Mouse (Mus musculus): Measurements from ENCODE around the gene Ccdc51. TPM values are rescaled to one million over a fixed set of nuclear protein-coding genes. Genes with fewer than 3 reads are reported as not detected.

Ccdc51 gene
- polyA plus RNA-seq, 1 experiment from 2014 or later, result 9.9 TPM

- Histone ChIP-seq H3K4me1 (replicated peaks; ENCODE audit: control insufficient read depth, insufficient read depth) (no peaks in the 10 kb centered on the region), H3K9ac (ENCODE audit: low read length) (no peak overlapping the region), H3K4me2 (replicated peaks; ENCODE audit: low read depth) (no peak overlapping the region), H3K9me3 (ENCODE audit: control insufficient read depth, low read length) (no peaks in the 10 kb centered on the region), H3K27ac (replicated peaks) (no peak overlapping the region), H3K4me3 (ENCODE audit: low read depth, low read length) (no peak overlapping the region), H3K36me3 (ENCODE audit: control insufficient read depth, insufficient read depth, low read length) (peaks cover 23% of the 10 kb centered on the region), H3K27me3 (ENCODE audit: control insufficient read depth, insufficient read depth, low read length) (no peaks in the 10 kb centered on the region)
- ATAC-seq (ENCODE audit: low FRiP score, low TSS enrichment), result no peak
- no peak for TF ChIP-seq CTCF (IDR thresholded peaks at IDR 0.05; ENCODE audit: low read depth)
- TF ChIP-seq EP300 (optimal IDR thresholded peaks at IDR 0.05), result no peak
- DNase-seq (ENCODE audit: low spot score), result peak; percentile 11
- 89% methylated on average over 11 of the region's 11 CpGs for WGBS
Observed at GRCm38 (mm10) chr9:109114276-109114675, 32.0 kb downstream of the Ccdc51 start.

- Histone ChIP-seq H3K9ac (ENCODE audit: low read length) (no peak overlapping the region), H3K27ac (replicated peaks) (no peak overlapping the region), H3K4me1 (replicated peaks; ENCODE audit: control insufficient read depth, insufficient read depth) (no peaks in the 10 kb centered on the region), H3K9me3 (ENCODE audit: control insufficient read depth, low read length) (no peaks in the 10 kb centered on the region), H3K36me3 (ENCODE audit: control insufficient read depth, insufficient read depth, low read length) (peaks cover 23% of the 10 kb centered on the region), H3K4me2 (replicated peaks; ENCODE audit: low read depth) (no peak overlapping the region), H3K27me3 (ENCODE audit: control insufficient read depth, insufficient read depth, low read length) (no peaks in the 10 kb centered on the region), H3K4me3 (ENCODE audit: low read depth, low read length) (no peak overlapping the region)
- WGBS, result 88% methylated on average over 7 of the region's 7 CpGs
- no peak for TF ChIP-seq EP300 (optimal IDR thresholded peaks at IDR 0.05)
- no peak for TF ChIP-seq CTCF (IDR thresholded peaks at IDR 0.05; ENCODE audit: low read depth)
- peak; percentile 10 for DNase-seq (ENCODE audit: low spot score)
- no peak for ATAC-seq (ENCODE audit: low FRiP score, low TSS enrichment)
Observed at GRCm38 (mm10) chr9:109114871-109115270, 32.6 kb downstream of the Ccdc51 start.

- Histone ChIP-seq H3K4me1 (replicated peaks; ENCODE audit: control insufficient read depth, insufficient read depth) (no peaks in the 10 kb centered on the region), H3K4me2 (replicated peaks; ENCODE audit: low read depth) (no peak overlapping the region), H3K36me3 (ENCODE audit: control insufficient read depth, insufficient read depth, low read length) (peaks cover 20% of the 10 kb centered on the region), H3K27me3 (ENCODE audit: control insufficient read depth, insufficient read depth, low read length) (no peaks in the 10 kb centered on the region), H3K27ac (replicated peaks) (no peak overlapping the region), H3K9me3 (ENCODE audit: control insufficient read depth, low read length) (no peaks in the 10 kb centered on the region), H3K9ac (ENCODE audit: low read length) (no peak overlapping the region), H3K4me3 (ENCODE audit: low read depth, low read length) (no peak overlapping the region)
- TF ChIP-seq EP300 (optimal IDR thresholded peaks at IDR 0.05) (no peak), CTCF (IDR thresholded peaks at IDR 0.05; ENCODE audit: low read depth) (no peak)
- no peak for ATAC-seq (ENCODE audit: low FRiP score, low TSS enrichment)
- WGBS, result 89% methylated on average over 10 of the region's 10 CpGs
- peak; percentile 10 for DNase-seq (ENCODE audit: low spot score)
Observed at GRCm38 (mm10) chr9:109116205-109116604, 33.9 kb downstream of the Ccdc51 start.

- H3K4me2 ChIP-seq (replicated peaks; ENCODE audit: low read depth), result no peak overlapping the region
- peaks cover 13% of the 10 kb centered on the region; the same call in 1 of the 2 replicates for H3K36me3 ChIP-seq (ENCODE audit: control insufficient read depth, insufficient read depth, low read length)
- H3K4me3 ChIP-seq (ENCODE audit: low read depth, low read length), result no peak overlapping the region
- no peaks in the 10 kb centered on the region for H3K4me1 ChIP-seq (replicated peaks; ENCODE audit: control insufficient read depth, insufficient read depth)
- 87% methylated on average over 4 of the region's 4 CpGs for WGBS
- no peak for DNase-seq (ENCODE audit: low spot score)
- H3K27ac ChIP-seq (replicated peaks), result no peak overlapping the region; the same call in 1 of the 2 replicates
- H3K9me3 ChIP-seq (ENCODE audit: control insufficient read depth, low read length), result no peaks in the 10 kb centered on the region
- TF ChIP-seq CTCF (IDR thresholded peaks at IDR 0.05; ENCODE audit: low read depth) (no peak), EP300 (optimal IDR thresholded peaks at IDR 0.05) (no peak)
- H3K9ac ChIP-seq (ENCODE audit: low read length), result no peak overlapping the region
- ATAC-seq (ENCODE audit: low FRiP score, low TSS enrichment), result no peak
- H3K27me3 ChIP-seq (ENCODE audit: control insufficient read depth, insufficient read depth, low read length), result no peaks in the 10 kb centered on the region
Observed at GRCm38 (mm10) chr9:109118106-109118505, 35.8 kb downstream of the Ccdc51 start.

- 0 out of 2 replicates have a peak, but pooled peaks cover 9% of the 10 kb centered on the region for H3K36me3 ChIP-seq (ENCODE audit: control insufficient read depth, insufficient read depth, low read length)
- 62% methylated on average over 9 of the region's 9 CpGs for WGBS
- no peak overlapping the region for H3K9ac ChIP-seq (ENCODE audit: low read length)
- peak; percentile 27 for DNase-seq (ENCODE audit: low spot score)
- H3K27me3 ChIP-seq (ENCODE audit: control insufficient read depth, insufficient read depth, low read length), result no peaks in the 10 kb centered on the region
- TF ChIP-seq EP300 (optimal IDR thresholded peaks at IDR 0.05), result no peak
- no peak for TF ChIP-seq CTCF (IDR thresholded peaks at IDR 0.05; ENCODE audit: low read depth)
- no peaks in the 10 kb centered on the region for H3K9me3 ChIP-seq (ENCODE audit: control insufficient read depth, low read length)
- H3K4me2 ChIP-seq (replicated peaks; ENCODE audit: low read depth), result no peak overlapping the region
- H3K27ac ChIP-seq (replicated peaks), result no peak overlapping the region; the same call in 1 of the 2 replicates
- ATAC-seq (ENCODE audit: low FRiP score, low TSS enrichment), result peak; percentile 75
- H3K4me3 ChIP-seq (ENCODE audit: low read depth, low read length), result no peak overlapping the region
- H3K4me1 ChIP-seq (replicated peaks; ENCODE audit: control insufficient read depth, insufficient read depth), result no peaks in the 10 kb centered on the region
Observed at GRCm38 (mm10) chr9:109119571-109119970, 37.3 kb downstream of the Ccdc51 start.

- Histone ChIP-seq H3K27me3 (ENCODE audit: control insufficient read depth, insufficient read depth, low read length) (no peaks in the 10 kb centered on the region), H3K4me2 (replicated peaks; ENCODE audit: low read depth) (no peak overlapping the region), H3K9ac (ENCODE audit: low read length) (no peak overlapping the region), H3K27ac (replicated peaks) (no peak overlapping the region), H3K4me3 (ENCODE audit: low read depth, low read length) (no peak overlapping the region), H3K36me3 (ENCODE audit: control insufficient read depth, insufficient read depth, low read length) (0 out of 2 replicates have a peak, but pooled peaks cover 7% of the 10 kb centered on the region), H3K4me1 (replicated peaks; ENCODE audit: control insufficient read depth, insufficient read depth) (no peaks in the 10 kb centered on the region), H3K9me3 (ENCODE audit: control insufficient read depth, low read length) (no peaks in the 10 kb centered on the region)
- DNase-seq (ENCODE audit: low spot score), result no peak
- 87% methylated on average over 6 of the region's 6 CpGs for WGBS
- no peak for TF ChIP-seq CTCF (IDR thresholded peaks at IDR 0.05; ENCODE audit: low read depth)
- no peak for TF ChIP-seq EP300 (optimal IDR thresholded peaks at IDR 0.05)
- no peak for ATAC-seq (ENCODE audit: low FRiP score, low TSS enrichment)
Observed at GRCm38 (mm10) chr9:109120956-109121355, 38.7 kb downstream of the Ccdc51 start.
